Mouse (Mus musculus) limb, embryonic 14.5 days (tissue): ENCODE results near the gene Cul4a. TPM values are rescaled to one million over a fixed set of nuclear protein-coding genes. Genes with fewer than 3 reads are reported as not detected.
A peak's percentile ranks its signal among the peaks of the same experiment; 100 is the strongest.

Experiments
- ATAC-seq: fragments of 200-750 bp; cut with Nextera tagmentation; 2 replicates; pipeline ENCODE4 v1.8.0; 2017; ENCODE audit warnings: low read depth, moderate number of reproducible peaks, moderate TSS enrichment; ENCODE audit not compliant: low FRiP score
- DNase-seq: peaks from one replicate; pipeline ENCODE4 v3.0.0-alpha.2; 2015; ENCODE audit warnings: low spot score
- H3K27ac ChIP-seq: fragments of 300-500 bp; sonication (generic); replicated peaks from 2 replicates; pipeline ENCODE4 v1.5.1; 2014; ENCODE audit warnings: low read depth, mild to moderate bottlenecking, low read length, moderate library complexity, mixed read lengths
- H3K27me3 ChIP-seq: fragments of 300-500 bp; sonication (generic); 2 replicates; pipeline ENCODE4 v1.6.1; 2014; ENCODE audit warnings: low read length, mixed read lengths; ENCODE audit not compliant: control insufficient read depth, insufficient read depth
- H3K36me3 ChIP-seq: fragments of 300-500 bp; sonication (generic); 2 replicates; pipeline ENCODE4 v1.6.1; 2014; ENCODE audit warnings: mild to moderate bottlenecking, low read length, moderate library complexity, mixed read lengths; ENCODE audit not compliant: control insufficient read depth, insufficient read depth
- H3K4me1 ChIP-seq: fragments of 300-500 bp; sonication (generic); 2 replicates; pipeline ENCODE4 v1.6.1; 2014; ENCODE audit warnings: antibody characterized with exemption, low read length, mixed read lengths; ENCODE audit not compliant: control insufficient read depth, insufficient read depth
- H3K4me2 ChIP-seq: fragments of 300-500 bp; sonication (generic); replicated peaks from 2 replicates; pipeline ENCODE4 v1.6.1; 2014; ENCODE audit warnings: low read depth, mild to moderate bottlenecking, low read length, moderate library complexity; ENCODE audit not compliant: severe bottlenecking
- H3K4me3 ChIP-seq: fragments of 300-500 bp; sonication (generic); replicated peaks from 2 replicates; pipeline ENCODE4 v1.5.1; 2014; ENCODE audit warnings: low read length
- H3K9ac ChIP-seq: fragments of 300-500 bp; sonication (generic); 2 replicates; pipeline ENCODE4 v1.6.1; 2014; ENCODE audit warnings: mild to moderate bottlenecking, low read depth, low read length, moderate library complexity; ENCODE audit not compliant: severe bottlenecking
- H3K9me3 ChIP-seq: fragments of 300-500 bp; sonication (generic); 2 replicates; pipeline ENCODE4 v1.6.1; 2016; ENCODE audit warnings: low read length; ENCODE audit not compliant: control insufficient read depth
- POLR2A ChIP-seq: fragments of 200-500 bp; IDR thresholded peaks from 2 replicates; pipeline ENCODE4 v1.8.0; 2012; ENCODE audit warnings: inconsistent platforms, mild to moderate bottlenecking, moderate library complexity, borderline replicate concordance; ENCODE audit not compliant: insufficient read depth, insufficient read length; ENCODE audit errors: extremely low read depth
- WGBS: fragments of 180-500 bp; shearing (Covaris S2); extraction: QIAGEN DNeasy Blood & Tissue Kit; methylation state at CpG from one replicate; pipeline ENCODE4 v1.1.7; 2014; 5-methylcytosine and 5-hydroxymethylcytosine counted together
- polyA plus RNA-seq, 2 experiments: library from polyadenylated mRNA; depleted of rRNA in 1 of 2; stranded (reverse) in 1 of 2; unstranded in 1 of 2; fragments of >200 nt; fragmentation: Nextera tagmentation in 1 of 2; extraction: Ambion mirVana in 1 of 2; gene quantifications; 2 replicates each; pipeline versions ENCODE4 v1.2.1 to v1.2.3; 2012 to 2014

Cul4a gene
- polyA plus RNA-seq, 2 experiments = 81.6 to 110 TPM

DNA sequence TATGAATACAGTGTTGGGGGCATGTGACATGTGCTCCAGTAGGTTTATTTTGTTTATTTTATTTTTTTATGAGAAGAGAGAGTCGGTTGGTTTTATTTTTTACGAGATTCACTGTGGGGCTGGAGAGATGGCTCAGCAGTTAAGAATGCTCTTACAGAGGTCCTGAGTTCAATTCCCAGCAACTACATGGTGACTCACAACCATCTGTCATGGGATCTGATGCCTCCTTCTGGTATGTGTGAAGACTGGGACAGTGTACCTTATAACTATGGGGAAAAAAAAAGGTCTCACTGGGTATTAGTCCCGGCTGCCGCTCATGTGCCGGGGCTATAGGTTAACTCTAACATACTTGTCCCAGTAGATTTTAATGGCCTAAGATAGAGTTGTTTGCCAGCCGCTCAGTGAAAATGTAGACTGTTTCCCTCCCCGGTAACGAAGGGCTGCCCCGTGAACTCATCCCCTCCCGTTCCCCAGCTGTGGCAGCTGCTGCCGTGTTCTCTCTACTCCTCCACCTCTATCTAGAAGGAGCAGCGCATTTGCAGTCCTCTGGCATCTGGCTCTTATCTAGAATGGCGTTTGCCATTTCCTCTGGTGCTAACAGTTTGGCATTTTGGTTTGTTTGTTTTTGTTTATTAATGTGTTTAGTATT, 2.7 kb downstream of the Cul4a start:
- Histone ChIP-seq H3K4me2 (no peak overlapping the region), H3K4me1 (peaks cover 14% of the 10 kb centered on the region), H3K36me3 (peaks cover 9% of the 10 kb centered on the region), H3K27me3 (no peaks in the 10 kb centered on the region), H3K27ac (no peak overlapping the region), H3K9me3 (no peaks in the 10 kb centered on the region), H3K4me3 (no peak overlapping the region), H3K9ac (no peak overlapping the region)
- ATAC-seq (no peak), DNase-seq (no peak)
- TF ChIP-seq POLR2A = no peak
- 84% methylated on average over 13 of the region's 13 CpGs for WGBS

DNA sequence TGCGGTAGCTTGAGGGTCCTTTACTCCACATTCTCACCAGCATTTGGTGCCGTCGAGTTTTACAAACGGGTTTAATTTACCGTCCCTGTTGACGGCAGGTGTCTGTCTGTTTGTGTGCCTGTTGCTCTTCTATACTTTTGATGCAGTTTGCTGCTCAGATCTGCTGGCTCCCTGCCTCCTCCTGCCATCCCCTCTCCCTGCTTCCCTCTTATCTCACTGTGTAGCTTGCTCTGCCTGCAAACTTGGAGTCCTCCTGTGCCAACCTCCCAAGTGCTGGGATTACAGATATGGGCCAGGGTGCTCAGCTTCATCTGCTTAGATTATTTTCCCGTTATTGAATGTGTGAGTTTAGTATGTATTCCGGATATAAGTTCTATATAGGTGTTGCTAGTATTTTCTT, 3.5 kb downstream of the Cul4a start:
- Histone ChIP-seq H3K9ac (no peak overlapping the region), H3K9me3 (no peaks in the 10 kb centered on the region), H3K27me3 (no peaks in the 10 kb centered on the region), H3K4me2 (no peak overlapping the region), H3K4me3 (no peak overlapping the region), H3K4me1 (peaks cover 8% of the 10 kb centered on the region), H3K36me3 (peaks cover 15% of the 10 kb centered on the region), H3K27ac (no peak overlapping the region)
- 91% methylated on average over 8 of the region's 8 CpGs for WGBS
- DNase-seq = no peak
- TF ChIP-seq POLR2A = no peak
- ATAC-seq = no peak

DNA sequence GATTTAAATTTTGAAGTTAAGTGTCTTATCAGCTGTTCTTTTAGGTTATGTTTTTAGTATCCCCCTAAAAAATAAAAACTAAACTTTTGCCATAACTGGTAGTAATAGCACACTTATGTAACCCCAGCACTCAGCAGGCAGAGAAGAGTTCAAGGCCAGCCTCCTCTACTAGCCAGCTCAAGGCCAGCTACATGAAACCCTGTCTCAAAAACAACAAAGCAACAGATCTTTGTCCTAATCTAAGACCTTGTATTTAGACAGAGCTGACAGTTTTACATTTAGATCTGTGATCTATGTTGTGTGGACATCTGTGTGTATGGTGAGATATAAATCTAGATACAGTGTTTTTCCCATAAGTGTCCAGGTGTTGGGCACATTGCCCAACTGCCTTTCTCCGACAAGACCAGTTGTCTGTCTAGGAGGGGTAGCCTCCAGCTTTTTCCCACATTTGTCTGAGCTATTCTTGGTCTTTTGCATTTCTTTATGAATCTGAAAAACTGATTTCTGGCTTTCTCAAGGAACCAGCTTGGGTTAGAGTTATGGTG, 4.1 kb downstream of the Cul4a start:
- Histone ChIP-seq H3K36me3 (peaks cover 15% of the 10 kb centered on the region), H3K4me2 (no peak overlapping the region), H3K27ac (no peak overlapping the region), H3K4me3 (no peak overlapping the region), H3K9me3 (no peaks in the 10 kb centered on the region), H3K27me3 (no peaks in the 10 kb centered on the region), H3K9ac (no peak overlapping the region), H3K4me1 (0 out of 2 replicates have a peak, but pooled peaks cover 5% of the 10 kb centered on the region)
- 62% methylated on average over 1 of the region's 1 CpGs for WGBS
- TF ChIP-seq POLR2A = no peak
- peak; percentile 23 for DNase-seq
- ATAC-seq = no peak

- 88% methylated on average over 11 of the region's 11 CpGs for WGBS
Observed at GRCm38 (mm10) chr8:13111917-13112316, 6.5 kb downstream of the Cul4a start.

DNA sequence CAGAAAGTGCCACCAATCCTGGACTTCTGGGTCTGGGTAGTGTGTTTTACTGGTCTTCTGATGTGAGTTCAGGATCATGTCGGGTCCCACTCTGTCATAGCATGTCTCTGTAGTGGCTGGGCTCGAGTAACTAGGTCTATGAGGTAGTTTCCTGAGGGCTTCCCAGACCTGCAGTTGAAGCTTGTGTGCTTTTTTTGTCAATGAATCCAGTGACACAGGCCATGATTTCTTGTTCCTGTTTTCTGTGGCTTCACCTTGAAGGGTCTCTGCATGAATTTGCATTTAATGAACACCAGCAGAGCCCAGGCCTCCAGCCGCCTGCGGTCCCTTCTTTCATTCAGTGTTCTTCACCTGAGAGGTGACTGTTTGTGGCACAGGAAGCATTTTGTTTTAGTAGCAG, 7.8 kb downstream of the Cul4a start:
- TF ChIP-seq POLR2A = no peak
- Histone ChIP-seq H3K36me3 (peaks cover 30% of the 10 kb centered on the region), H3K9ac (no peak overlapping the region), H3K27ac (no peak overlapping the region), H3K4me1 (no peaks in the 10 kb centered on the region), H3K9me3 (no peaks in the 10 kb centered on the region), H3K4me2 (no peak overlapping the region), H3K4me3 (no peak overlapping the region), H3K27me3 (no peaks in the 10 kb centered on the region)
- no peak for DNase-seq
- ATAC-seq = no peak
- 84% methylated on average over 4 of the region's 4 CpGs for whole genome bisulfite sequencing

More at GRCm38 (mm10) chr8:13111917-13112316, 6.5 kb downstream of the Cul4a start:
- Histone ChIP-seq H3K9ac (no peak overlapping the region), H3K4me3 (no peak overlapping the region), H3K4me2 (no peak overlapping the region), H3K4me1 (no peaks in the 10 kb centered on the region), H3K36me3 (peaks cover 26% of the 10 kb centered on the region), H3K27me3 (no peaks in the 10 kb centered on the region), H3K9me3 (no peaks in the 10 kb centered on the region), H3K27ac (no peak overlapping the region)
- DNase-seq = no peak
- no peak for ATAC-seq
- TF ChIP-seq POLR2A = no peak

- no peak overlapping the region for H3K4me3 ChIP-seq
- no peak overlapping the region for H3K9ac ChIP-seq
- no peaks in the 10 kb centered on the region for H3K27me3 ChIP-seq
- TF ChIP-seq POLR2A = no peak
- H3K27ac ChIP-seq = no peak overlapping the region
- WGBS = 98% methylated on average over 2 of the region's 2 CpGs
- peaks cover 56% of the 10 kb centered on the region for H3K36me3 ChIP-seq
- no peak overlapping the region for H3K4me2 ChIP-seq
- no peaks in the 10 kb centered on the region for H3K4me1 ChIP-seq
- no peak for DNase-seq
- no peak for ATAC-seq
- H3K9me3 ChIP-seq = no peaks in the 10 kb centered on the region
Observed at GRCm38 (mm10) chr8:13117096-13117495, 11.7 kb downstream of the Cul4a start.
